Mouse (Mus musculus) T-helper 1 cell (primary cell): Measurements from ENCODE around the gene Ephb1.

Experiments used
- in situ Hi-C: fragments of 300-600 bp; cut with MboI, MseI; formaldehyde crosslinking; loops from one replicate; pipeline ENCODE4 v1.15.1; 2025; ENCODE audit warnings: high pct_unique_total_duplicates

The Ephb1 gene

DNA sequence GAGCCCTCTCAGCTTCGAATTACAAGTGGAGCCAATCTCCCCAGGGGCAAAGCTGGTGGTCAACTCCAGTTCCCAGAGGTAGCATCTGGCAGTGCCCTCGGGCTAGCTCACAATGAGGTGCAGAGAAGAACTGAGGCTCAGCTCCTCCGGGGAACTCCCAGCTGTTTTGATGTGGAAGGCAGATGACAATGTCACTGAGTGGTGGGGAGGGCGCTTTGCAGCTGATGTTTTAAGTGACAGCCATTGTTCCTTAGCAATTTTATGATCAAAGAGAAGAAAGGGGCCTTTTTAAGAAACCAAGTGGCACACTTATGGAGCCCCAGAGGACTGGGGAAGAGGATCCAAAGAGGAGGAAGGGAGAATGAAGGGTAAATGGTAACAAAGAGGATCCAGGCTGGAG is 46.8 kb downstream of the Ephb1 start:
- in situ Hi-C loops: no loop called here

DNA sequence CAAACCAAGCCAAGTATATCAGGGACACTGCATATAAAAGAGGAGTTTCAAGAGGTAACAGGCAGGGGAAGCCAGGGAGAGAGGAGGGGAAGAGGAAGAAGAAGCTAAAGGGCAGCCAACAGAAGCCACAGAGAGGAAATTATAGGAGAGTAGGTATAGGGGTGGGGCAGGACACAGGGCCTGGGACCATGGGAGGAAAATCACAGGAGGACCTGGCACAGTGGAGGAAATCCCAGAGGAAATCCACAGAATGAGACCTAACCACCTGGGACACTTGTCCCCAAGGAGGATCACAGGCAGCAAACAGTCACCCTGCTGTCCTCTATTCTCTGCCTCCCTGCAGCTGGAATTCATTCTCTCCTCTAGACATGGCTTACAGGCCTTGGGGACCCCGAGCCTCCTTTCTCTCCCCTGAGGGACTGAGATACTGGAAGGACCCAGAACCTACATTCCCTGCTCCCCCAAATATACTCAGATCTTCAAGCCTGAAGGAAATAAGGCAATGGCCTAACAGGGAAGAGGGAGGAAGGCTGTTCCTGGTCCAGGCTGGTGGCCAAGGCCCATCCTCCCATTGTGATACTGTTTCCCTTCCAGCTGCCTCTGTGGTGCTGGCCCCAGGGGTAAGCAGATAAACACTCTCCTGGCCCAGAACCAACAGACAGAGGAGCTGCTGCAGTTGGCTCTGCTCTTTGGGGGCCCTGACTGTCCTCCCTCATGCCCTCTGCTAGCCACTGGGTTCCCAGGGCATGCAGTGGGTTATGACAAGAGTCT is 47.7 kb downstream of the Ephb1 start:
- in situ Hi-C loops: no loop called here

DNA sequence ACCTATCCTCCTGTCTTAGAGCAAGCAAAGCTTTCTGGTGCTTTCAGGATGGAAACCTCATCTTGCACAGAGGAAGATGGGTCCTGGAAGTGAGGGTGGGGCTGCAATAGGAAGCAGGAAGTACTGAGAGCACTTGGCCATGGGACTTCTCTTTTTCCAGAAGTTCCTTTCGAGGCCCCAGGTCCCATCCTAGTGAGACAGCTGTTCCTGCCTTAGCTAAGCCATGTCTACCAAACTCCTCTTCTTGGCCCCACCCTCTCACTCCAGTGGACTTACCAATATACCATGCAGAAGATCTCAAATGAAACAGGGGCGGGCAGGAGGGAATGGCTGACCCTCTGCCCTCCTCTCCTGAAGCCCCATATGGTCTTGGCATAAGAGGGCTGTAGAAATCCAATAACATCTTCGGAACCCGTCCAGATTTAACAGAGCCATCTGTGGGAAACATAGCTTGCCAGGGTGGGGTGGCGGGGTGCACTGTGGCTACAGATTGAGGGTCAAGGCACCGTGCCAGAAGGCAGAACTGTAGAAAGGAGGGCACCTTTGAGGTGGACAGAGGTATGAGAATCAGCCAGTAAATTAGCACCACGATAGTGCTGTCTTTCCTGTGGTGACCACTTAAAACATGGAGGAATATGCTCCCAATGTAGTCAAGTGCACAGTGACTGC is 48.9 kb downstream of the Ephb1 start:
- in situ Hi-C loops: no loop called here

DNA sequence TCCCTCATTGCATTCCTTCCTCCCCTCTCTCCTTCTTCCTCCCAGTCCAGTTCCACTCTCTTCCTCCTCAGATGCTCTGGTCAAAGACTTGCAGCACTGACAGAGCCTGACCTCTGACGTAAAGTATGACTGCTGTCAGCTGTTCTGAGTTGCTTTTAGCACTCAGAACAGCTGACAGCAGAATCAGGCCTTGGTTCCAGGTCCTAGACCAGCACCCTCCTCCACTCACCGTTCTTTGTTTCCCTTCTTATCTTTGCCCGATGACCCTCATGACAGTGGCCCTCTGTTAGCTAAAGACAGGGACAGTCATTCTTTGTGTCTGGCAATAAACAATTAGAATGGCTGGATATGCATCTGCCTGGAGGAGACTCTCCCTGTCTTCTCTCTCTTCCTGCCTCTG is 49.7 kb downstream of the Ephb1 start:
- in situ Hi-C loops: no loop called here

DNA sequence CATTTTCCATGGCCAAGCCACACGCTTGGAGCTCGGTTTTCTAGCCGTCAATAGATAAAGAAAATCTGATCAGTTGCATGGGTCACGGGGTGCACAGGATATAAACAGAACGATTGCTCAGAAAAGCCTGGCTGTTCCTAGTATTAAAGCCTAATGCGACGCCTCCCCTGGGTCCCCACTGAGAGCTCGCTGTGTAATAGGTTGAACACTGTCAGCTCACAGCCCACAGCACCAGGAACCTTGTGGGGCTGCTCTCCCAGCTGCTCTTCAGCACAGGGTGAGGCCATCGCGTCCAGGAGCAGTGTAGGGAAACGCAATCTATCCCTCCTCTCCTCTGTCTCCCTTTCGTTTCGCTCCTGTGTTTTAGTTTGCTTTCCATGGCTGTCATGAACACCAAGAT is 50.6 kb downstream of the Ephb1 start:
- in situ Hi-C loops: no loop called here

DNA sequence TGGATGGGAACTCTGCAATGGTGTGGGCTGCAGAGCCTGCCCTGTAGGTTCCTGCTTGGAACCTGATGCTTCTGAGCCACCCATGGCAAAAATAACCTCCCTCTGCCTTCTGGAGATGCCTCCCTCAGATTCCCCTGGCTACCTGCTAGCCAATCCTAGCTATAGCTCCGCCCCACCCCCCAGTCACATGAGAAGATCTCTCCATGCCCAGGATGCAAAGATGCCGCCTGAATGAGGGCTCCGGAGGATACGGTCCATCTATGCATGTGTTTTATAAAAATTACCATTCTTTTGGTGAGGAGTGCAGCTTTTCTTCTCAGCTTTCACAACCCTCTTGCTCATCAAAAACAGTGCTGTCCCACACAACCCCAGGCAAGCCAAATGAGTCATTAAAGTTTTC is 53.5 kb downstream of the Ephb1 start:
- in situ Hi-C loops: no loop called here

DNA sequence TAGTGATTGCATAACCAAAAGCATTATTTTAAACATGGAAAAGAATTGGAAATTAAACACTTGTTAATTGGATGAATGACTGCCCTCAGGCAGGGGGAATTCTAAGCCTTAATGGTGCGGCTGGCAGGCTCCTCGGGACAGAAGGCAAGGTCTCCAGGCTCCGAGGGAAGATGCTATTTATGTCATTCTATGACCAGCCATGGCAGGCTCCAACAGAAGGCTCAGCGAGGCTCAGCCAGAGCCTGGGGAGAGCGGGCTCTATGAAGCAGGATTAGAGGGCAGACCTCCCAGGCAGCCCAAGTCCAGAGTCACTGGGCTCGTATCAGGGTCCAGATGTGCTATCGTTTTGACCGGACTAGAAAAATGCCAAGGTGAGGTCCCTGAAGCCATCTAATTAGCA is 55.8 kb downstream of the Ephb1 start:
- in situ Hi-C loops: no loop called here

DNA sequence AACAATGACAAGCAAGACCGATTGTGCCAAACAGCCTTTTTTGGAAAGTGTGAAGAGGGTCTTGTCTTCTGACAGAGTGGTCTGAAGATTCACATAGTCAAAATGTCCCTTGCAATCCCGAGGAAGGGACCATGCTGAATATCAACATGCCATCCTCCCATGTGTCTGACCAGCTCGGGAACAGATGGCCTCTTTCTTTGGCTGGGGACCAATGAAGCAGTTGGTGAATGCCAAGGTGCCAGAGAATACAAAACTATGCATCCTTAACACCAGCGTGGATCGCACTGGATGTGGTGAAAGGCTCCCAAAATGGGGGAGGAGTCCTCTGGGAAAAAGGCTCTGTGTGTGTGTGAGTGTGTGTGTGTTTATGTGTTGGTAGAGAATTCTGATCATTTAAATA is 56.5 kb downstream of the Ephb1 start:
- in situ Hi-C loops: no loop called here

DNA sequence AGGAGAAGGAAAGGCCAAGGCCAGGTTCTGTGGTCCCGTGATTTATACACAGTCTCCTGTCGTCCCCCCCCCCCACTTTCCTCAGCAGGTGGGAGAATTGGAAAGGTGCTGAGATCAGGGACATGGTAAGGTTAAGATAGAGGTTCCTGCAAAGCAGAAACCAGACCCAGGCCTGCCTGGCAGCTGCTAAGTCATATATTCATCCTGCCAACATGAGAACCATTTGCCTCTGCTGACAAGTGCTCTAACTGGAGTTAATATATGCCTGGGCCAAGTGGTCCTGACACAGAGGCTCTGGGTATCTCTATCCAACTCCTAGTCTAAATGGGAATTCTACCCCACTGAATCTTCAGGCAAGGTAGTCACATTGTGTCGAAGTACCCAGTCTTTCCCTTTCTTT is 57.3 kb downstream of the Ephb1 start:
- in situ Hi-C loops: no loop called here

DNA sequence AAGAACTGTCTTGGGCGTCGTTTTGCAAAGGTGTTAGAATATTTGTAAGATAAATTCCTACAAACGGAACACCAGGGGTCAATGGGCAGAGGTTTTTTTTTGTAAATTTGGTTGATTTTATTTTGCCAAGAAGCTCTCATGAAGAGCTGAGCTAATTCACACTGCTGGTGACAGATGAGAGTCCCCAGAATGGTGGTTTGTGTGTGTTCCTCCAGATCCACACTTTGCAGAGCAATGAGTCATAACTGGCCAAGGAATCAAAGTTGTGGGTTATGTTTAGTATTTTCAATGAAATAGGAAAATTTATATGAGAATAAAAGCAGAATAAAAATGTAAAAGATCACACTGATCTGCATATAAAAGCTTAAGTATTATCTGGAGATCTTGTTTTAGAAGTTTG is 60.9 kb downstream of the Ephb1 start:
- in situ Hi-C loops: no loop called here

DNA sequence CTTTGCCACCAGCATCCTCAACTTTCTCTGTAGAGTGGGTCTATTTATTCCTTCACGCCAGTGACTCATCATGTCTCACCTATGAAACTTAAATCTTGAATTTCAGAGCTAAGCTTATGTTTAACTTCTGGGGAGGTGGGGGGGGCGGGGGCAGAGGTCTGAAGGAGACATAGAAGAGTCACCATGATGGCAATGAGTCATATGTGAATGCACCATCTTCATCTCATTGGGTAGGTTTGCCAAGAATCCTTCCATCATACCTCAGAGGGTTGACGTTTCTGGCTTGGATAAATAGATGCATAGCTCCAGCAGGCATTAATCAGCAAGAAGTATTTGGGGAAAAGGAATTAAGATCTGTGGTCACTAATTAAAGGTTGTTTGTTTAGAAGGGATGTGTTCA is 63.3 kb downstream of the Ephb1 start:
- in situ Hi-C loops: no loop called here

DNA sequence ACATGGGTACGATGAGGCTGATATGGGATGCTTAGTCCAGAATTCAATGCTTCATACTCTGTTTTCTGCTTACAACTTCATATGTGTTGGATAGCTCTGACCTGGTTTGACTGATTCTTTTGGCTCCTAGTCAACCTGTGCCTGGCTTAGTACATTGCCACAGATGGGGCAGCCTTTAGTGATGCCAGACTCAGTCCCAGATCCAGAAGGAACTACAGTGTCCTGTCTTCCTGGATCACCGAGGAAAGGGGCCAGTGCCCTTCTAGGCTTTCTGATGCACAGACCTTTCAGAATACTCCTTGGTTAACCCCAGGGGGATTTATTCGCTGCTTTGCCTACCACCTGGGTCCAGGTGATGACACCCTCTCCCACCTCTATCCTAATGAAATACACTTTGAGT is 66.1 kb downstream of the Ephb1 start:
- in situ Hi-C loops: no loop called here

DNA sequence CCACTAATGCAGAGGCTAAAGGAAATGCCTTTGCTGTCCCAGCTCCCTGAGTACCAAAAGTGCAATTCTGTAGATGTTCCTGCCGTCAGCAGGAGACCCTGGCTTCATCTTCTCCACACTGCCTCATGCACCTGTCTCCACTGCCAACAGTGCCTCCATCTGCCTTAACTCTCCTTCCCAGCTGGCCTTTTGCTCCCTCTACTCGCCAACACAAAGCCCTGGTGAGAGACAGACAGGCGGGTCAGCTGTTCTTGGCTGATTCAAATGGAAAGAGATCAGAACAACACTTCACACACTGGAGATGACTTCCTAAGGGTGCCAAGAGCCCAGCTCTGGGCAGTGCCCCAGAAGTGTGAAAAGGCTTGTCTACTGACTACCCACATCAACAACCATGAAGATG is 78.6 kb downstream of the Ephb1 start:
- in situ Hi-C loops: no loop called here

DNA sequence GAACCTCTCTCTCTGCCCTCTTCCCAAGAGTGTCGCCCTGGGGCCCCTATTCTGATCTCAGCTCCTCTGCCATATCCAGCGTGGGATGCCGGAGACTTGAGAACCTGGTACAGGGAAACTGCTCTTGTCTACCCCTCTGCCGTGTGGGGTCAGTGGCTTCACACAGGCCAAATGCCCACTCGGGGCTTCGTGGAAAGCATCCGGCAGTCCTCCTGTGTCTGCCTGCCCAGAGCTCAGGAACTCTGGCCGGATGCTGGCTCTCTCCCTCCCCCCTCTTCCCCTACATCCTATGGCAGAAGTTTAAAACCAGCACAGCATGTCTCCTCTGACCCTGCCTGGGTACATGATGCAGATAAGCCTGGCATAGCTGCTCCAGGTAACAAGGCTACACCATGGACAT is 80.5 kb downstream of the Ephb1 start:
- in situ Hi-C loops: no loop called here

DNA sequence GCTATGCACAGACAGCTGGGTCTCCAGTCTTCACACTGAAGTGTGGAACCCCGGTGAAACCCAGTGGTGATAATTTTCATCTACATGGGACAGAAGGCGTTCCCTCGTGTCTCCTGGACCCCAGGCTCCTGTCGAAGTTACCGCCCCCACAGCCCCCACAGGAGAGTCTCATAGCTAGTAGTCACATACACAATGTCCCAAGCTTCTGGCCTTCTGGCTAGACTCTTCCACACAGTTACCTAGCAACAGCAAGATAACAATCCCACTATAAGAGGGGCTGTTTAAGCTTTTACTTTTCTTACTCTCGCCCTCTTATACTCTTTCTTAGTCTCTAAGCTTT is 81.1 kb downstream of the Ephb1 start:
- in situ Hi-C loops: no loop called here

DNA sequence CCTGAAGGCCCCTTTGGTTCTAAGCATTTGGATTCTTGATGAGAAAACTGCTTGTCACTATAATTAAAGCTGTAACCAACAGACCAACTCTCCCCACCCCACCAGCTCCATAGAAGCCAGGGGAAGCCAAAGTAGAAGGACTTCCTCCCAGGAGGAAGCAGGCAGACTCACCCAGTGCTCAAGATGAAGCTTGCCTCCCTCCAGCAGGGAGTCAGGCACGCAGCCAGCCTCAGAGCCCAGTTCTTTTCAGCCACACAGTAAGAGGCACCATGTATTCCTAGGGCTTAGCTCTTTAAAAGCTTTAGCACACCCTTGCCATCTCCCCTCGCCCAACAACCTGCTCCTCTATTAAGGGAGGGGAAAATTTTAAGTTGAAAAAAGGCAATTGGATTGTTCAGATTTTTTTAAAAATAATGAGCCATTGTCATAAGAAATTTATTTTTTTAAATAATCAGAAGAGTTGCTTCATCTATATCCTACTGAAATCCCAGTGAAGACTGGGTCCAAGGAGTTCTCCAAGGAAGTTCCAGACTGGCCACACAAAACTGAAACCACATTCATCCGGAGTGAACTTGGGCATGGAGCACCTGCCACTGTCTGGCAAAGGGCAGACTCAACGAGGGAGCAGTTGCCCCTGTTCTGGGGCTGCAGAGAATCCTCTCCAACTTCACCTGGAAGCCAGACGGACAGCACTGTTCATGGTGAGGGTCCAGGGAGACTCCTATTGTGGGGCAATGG is 81.6 kb downstream of the Ephb1 start:
- in situ Hi-C loops: no loop called here

DNA sequence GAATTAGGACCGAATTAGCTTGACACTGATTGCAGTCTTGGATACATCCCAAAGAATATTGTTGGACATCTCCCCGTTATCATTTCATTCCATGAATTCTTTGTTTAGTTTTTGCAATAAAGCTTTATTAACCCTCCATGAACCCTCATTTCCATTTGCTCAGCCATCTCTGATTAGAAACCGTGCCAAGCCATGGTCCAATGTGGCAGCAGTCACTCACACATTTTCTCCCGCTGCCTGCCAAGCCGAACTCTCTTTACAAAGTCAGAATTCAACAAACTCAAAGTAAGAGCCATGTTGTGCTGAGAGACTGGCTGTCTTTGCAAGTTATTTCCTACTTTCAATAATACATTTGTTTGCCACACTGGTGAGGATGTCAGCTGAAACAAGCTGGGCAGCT is 84.0 kb downstream of the Ephb1 start:
- in situ Hi-C loops: no loop called here

DNA sequence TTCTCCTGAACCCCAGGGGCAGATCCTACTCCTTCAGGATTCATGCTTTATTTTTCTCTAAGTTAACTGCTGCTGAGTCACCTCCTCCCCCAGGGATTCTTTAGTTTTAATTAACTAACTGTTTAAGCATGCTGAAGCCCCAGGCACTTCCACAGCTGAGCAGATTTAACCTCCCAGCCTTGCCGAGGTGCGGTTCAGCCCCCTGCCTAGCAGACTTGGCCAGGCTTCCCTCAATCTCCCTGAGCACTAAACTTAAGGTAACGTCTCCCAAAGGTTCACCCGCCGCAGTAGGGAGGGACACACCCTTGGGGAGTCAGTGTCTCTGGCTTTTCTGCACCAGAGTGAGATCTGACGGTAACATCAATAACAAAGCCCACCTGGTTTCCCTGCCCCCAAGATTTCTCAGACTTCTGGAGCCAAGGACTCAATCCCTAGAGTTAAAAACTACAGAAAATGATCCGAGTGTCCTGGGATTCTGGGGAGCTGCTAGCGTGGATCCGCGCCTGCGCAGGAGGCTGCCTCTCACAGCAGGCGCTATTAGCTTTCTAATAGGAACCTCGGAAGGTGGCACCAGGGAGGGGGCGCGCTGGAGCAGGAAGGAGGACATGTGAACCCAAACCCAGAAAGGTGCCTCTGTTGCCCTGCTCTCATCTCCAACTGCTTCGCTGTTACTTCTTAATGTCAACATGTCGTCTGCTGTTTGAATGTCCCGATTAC is 87.0 kb downstream of the Ephb1 start:
- in situ Hi-C loops: no loop called here

DNA sequence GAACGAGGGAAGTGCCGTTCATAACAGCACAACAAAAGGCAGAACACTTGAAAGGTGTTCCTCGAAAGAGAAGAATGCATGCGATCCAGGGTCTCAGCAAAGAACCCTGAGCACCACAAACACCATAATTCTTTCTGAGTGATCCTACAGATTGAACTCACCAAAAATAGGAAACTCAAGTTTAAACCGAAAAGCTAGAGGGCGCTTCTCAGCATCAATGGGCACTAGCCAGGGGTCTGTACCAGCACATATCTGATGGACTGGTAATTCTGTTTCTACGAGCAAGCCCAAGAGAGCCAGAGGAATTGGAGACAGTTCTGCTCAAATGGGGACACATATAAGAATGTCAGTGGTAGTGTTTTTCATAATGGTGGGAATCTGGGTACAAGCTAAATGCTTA is 90.7 kb downstream of the Ephb1 start:
- in situ Hi-C loops: no loop called here

DNA sequence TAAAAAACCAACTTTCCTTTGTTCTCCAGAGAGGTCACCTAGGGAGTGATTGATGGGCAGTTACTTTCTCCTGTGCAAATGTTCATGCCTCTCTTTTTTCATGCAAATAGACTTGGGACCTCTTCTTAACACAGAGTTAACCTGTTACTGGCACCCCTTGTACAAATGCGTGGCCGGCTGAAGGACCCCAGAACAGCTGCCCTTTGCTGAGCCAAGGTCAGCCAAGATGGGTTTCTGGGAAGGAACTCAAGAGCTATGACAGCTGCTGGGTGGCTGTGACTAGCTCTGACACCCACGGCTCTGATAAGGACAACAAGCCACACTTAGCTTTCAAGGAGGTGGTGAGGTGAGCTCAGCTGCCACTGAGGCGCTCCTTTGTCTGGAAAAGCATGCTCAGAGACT is 92.4 kb downstream of the Ephb1 start:
- in situ Hi-C loops: no loop called here

DNA sequence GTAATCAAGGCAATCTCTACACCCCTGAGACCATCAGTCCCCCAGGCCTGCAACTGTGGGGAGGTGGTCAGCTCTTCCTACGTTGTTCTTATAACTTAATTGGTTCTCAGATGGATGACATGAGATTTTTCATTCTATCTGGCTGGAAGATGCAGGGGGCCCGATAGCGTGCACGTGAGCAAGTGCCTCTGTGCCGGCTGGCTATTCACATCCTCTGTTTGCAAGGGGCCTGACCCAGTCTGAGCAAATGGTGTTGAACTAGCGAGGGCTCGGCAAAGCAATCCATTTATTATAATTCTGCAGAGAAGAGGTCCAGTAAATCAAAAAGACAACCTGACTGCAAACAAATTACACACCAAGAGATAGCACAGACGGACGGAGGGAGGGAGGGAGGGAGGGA is 93.0 kb downstream of the Ephb1 start:
- in situ Hi-C loops: no loop called here

DNA sequence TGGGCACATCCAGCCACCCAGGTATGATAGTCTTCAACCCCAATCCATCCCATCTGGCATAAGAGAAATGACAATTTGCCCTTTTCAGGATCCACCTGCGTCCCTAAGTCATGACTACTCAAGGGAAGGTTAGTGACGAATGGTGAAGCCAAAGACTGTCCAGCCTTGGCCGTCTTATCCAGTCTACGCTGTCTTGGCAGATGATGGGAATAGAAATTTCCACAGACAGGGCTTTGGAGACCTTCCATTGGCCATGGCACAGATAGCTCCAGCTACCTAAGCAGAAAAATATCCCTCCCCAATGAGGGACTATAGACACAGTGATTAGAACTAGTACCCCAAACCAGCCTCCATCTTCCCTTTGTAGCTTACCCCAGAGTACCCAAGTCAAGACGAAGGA is 98.1 kb downstream of the Ephb1 start:
- in situ Hi-C loops: no loop called here
